Mouse (Mus musculus): Measurements from ENCODE around the gene Hacl1.

The Hacl1 gene

GRCm38 (mm10) chr14:31572561-31573175 is 68.4 kb downstream of the Hacl1 start:
- DNase-seq, result peak; percentile 58

- DNase-seq, result no peak
These were observed 69.7 kb downstream of the Hacl1 start for GRCm38 (mm10) chr14:31571419-31571818.

- DNase-seq, result no peak
These were observed 70.7 kb downstream of the Hacl1 start for GRCm38 (mm10) chr14:31570131-31570951.

- DNase-seq, result no peak
These were observed 71.9 kb downstream of the Hacl1 start for GRCm38 (mm10) chr14:31569151-31569631.

- no peak for DNase-seq
These were observed 75.4 kb downstream of the Hacl1 start for GRCm38 (mm10) chr14:31565478-31566212.

- DNase-seq, result no peak
These were observed 76.5 kb downstream of the Hacl1 start for GRCm38 (mm10) chr14:31564452-31565179.

- DNase-seq, result no peak
These were observed 80.2 kb downstream of the Hacl1 start for GRCm38 (mm10) chr14:31560886-31561285.

- no peak for DNase-seq
These were observed 81.9 kb downstream of the Hacl1 start for GRCm38 (mm10) chr14:31559216-31559615.

GRCm38 (mm10) chr14:31557784-31558183 is 83.3 kb downstream of the Hacl1 start:
- no peak for DNase-seq

- no peak for DNase-seq
These were observed 83.8 kb downstream of the Hacl1 start for GRCm38 (mm10) chr14:31557273-31557672.

- DNase-seq, result no peak
These were observed 84.4 kb downstream of the Hacl1 start for GRCm38 (mm10) chr14:31556526-31557260.

GRCm38 (mm10) chr14:31555963-31556434 is 85.1 kb downstream of the Hacl1 start:
- DNase-seq, result peak; percentile 10

- no peak for DNase-seq
These were observed 86.1 kb downstream of the Hacl1 start for GRCm38 (mm10) chr14:31555021-31555420.

All from right cerebral cortex, postnatal 25 days (tissue).